Mouse (Mus musculus) kidney, adult 2 months (tissue): ENCODE data around the gene Cd5. TPM values are rescaled to one million over a fixed set of nuclear protein-coding genes. Genes with fewer than 3 reads are reported as not detected.

Source experiments
- DNase-seq: peaks from one replicate; pipeline ENCODE4 v3.0.0; 2021
- H3K27ac ChIP-seq: fragments of 200-500 bp; 2 replicates; pipeline ENCODE4 v1.5.1; 2012; ENCODE audit warnings: low read depth, low read length, control low read depth, inconsistent platforms; ENCODE audit not compliant: insufficient read depth
- H3K27me3 ChIP-seq: fragments of 200-500 bp; replicated peaks from 2 replicates; pipeline ENCODE4 v1.6.1; 2012; ENCODE audit warnings: mild to moderate bottlenecking, moderate library complexity, low read length, inconsistent platforms; ENCODE audit not compliant: control insufficient read depth, insufficient read depth
- H3K36me3 ChIP-seq: fragments of 200-500 bp; 2 replicates; pipeline ENCODE4 v1.6.1; 2012; ENCODE audit warnings: mild to moderate bottlenecking, moderate library complexity, low read length, inconsistent platforms; ENCODE audit not compliant: control insufficient read depth, insufficient read depth
- H3K4me1 ChIP-seq: fragments of 200-500 bp; 2 replicates; pipeline ENCODE4 v1.6.1; 2011; ENCODE audit warnings: low read length; ENCODE audit not compliant: control insufficient read depth, insufficient read depth
- H3K4me3 ChIP-seq: fragments of 200-500 bp; 2 replicates; pipeline ENCODE4 v1.5.1; 2011; ENCODE audit warnings: mild to moderate bottlenecking, low read depth, low read length, control low read depth; ENCODE audit not compliant: insufficient read depth
- CTCF ChIP-seq: fragments of 200-500 bp; conservative IDR thresholded peaks from 2 replicates; pipeline ENCODE4 v1.5.1; 2011; ENCODE audit warnings: low read depth, mild to moderate bottlenecking, control low read depth, low read length, moderate library complexity, mixed read lengths; ENCODE audit not compliant: insufficient read depth, insufficient read length
- POLR2A ChIP-seq: fragments of 200-500 bp; IDR thresholded peaks from one replicate; pipeline ENCODE4 v1.6.1; 2011; ENCODE audit warnings: low read depth, low read length, control low read depth
- WGBS: fragments of 180-500 bp; shearing (Covaris S2); methylation state at CpG from one replicate; pipeline ENCODE4 v1.1.7; 2018; 5-methylcytosine and 5-hydroxymethylcytosine counted together
- polyA plus RNA-seq: library from polyadenylated mRNA; depleted of rRNA; stranded (reverse); fragments of >200 nt; gene quantifications from 2 replicates; pipeline ENCODE4 v1.2.3, GENCODE M21; 2012

The Cd5 gene
- polyA plus RNA-seq, 1 experiment: 3.3 TPM

DNA sequence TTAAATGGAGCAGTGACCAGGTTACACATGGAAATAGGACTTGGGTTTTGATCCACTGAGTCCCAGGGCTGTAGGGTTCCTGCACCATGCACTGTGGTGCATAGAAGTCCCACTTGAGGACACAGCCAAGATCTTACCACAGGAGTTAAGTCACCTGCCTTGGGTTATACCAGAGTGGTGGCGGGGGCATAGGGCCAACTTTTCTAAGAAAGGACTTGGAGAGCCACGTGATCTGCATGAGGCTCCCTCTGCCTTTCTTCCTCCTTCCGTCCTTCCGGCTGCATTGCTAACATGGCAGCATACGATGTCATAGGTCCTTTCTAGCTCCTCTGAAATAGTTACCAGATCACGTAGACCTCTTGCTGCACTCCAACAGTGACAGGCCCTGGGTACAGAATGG lies 23.3 kb downstream of the Cd5 start:
- 74% methylated on average over 6 of the region's 6 CpGs for WGBS
- no peaks in the 10 kb centered on the region for H3K36me3 ChIP-seq
- H3K4me1 ChIP-seq: 0 out of 2 replicates have a peak, but pooled peaks cover 2% of the 10 kb centered on the region
- no peak for DNase-seq
- no peak overlapping the region for H3K27ac ChIP-seq
- H3K27me3 ChIP-seq: no peaks in the 10 kb centered on the region
- TF ChIP-seq CTCF (no peak), POLR2A (no peak)
- no peak overlapping the region for H3K4me3 ChIP-seq

DNA sequence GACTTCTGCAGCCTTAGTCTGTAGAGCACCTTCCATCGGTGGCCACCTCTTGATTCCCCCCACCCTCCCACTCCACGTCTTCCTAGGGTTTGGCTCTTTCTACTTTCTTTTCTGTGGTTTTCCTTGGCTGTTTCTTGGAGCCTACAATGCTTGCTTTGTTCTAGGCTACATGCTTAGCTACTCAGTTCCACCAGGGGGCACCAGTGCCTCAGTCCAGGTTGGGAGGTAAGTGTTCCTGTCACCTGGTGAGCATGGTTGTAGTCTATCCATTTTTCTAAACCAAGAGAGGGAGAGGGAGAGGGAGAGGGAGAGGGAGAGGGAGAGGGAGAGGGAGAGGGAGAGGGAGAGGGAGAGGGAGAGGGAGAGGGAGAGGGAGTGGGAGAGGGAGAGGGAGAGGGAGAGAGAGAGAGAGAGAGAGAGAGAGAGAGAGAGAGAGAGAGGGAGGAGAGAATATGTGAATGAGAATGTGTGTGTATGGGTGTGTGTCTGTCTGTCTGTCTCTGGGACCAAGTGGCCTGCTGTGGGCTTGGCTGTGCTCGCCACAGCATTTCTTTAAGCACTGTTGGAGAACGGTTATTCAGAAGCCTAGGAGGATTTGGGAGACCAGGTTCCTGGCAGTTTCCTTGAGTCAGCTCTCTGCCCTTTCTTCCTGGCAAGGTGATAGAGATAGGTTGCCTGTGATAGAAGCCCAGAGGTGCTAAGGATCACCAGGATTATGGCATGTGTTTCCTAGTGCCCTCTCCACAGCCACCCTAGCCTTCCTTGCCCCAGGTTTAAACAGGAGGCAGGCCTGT lies 23.9 kb downstream of the Cd5 start:
- H3K4me1 ChIP-seq: peaks cover 3% of the 10 kb centered on the region; the same call in 1 of the 2 replicates
- no peaks in the 10 kb centered on the region for H3K36me3 ChIP-seq
- DNase-seq: peak; percentile 65
- H3K4me3 ChIP-seq: no peak overlapping the region
- TF ChIP-seq CTCF (peak; percentile 84), POLR2A (no peak)
- H3K27ac ChIP-seq: no peak overlapping the region
- WGBS: 51% methylated on average over 4 of the region's 4 CpGs
- no peaks in the 10 kb centered on the region for H3K27me3 ChIP-seq

DNA sequence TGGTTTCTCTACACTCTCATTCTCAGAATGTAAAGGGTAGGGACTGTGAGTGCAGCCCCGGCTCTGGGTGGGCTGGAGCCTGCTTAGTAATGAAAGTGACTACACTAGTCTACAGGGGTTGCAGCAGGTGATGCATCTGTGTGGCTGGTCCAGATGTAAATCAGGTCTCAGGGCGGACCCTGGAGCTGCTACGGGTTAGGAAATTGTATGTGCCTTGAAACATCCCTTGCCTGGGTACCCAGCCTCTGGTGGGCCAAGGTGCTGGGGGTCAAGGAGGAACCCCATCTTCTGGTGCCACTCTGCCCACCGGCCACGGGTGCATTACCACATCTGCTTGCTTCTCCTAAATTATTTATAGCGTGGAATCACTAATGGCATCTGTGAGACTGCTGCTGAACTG lies 24.6 kb downstream of the Cd5 start:
- WGBS: 89% methylated on average over 6 of the region's 6 CpGs
- no peaks in the 10 kb centered on the region for H3K36me3 ChIP-seq
- no peaks in the 10 kb centered on the region for H3K27me3 ChIP-seq
- no peak overlapping the region for H3K4me3 ChIP-seq
- H3K4me1 ChIP-seq: peaks cover 10% of the 10 kb centered on the region
- TF ChIP-seq CTCF: no peak
- TF ChIP-seq POLR2A: no peak
- DNase-seq: no peak
- no peak overlapping the region for H3K27ac ChIP-seq

DNA sequence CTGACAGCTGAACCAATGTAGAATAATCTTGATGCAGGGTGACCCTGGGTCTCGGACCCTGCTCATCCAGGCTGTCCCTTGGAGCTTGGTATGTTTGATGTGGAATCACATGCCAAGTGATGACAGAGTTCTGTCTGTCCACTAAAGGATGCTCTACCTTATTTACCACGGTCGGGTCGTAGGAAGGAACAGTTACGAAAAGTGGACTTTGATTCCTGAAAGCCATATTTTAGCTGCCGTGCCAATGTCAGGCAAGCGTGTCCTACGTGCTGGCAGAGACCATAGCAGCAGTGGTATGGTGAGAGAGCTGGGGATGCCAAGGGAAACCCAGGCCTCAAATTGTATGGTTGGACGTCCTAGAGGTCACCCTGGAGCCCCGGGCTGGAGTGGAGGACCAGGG lies 25.3 kb downstream of the Cd5 start:
- Histone ChIP-seq H3K36me3 (no peaks in the 10 kb centered on the region), H3K27me3 (no peaks in the 10 kb centered on the region), H3K27ac (no peak overlapping the region), H3K4me1 (peaks cover 13% of the 10 kb centered on the region), H3K4me3 (no peak overlapping the region)
- 79% methylated on average over 10 of the region's 10 CpGs for WGBS
- no peak for TF ChIP-seq CTCF
- TF ChIP-seq POLR2A: no peak
- DNase-seq: no peak

DNA sequence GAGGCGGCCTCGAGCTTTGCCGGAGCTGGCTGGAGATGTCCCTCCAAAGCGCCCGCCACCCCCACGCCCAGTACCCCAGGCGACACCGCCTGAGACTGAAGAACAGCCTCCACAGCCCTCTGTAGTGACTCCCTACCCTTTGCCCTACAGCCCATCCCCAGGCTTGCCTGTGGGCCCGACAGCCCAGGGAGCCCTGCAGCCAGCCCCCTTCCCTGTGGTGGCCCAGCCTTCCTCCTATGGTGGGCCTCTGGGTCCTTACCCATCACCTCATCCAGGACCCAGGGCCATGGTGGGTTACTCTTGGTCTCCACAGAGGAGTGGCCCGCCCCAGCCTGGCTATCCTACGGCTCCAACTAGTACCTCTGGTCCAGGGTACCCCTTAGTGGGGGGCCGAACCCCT lies 26.2 kb downstream of the Cd5 start:
- H3K27me3 ChIP-seq: no peaks in the 10 kb centered on the region
- no peak overlapping the region for H3K4me3 ChIP-seq
- no peaks in the 10 kb centered on the region for H3K36me3 ChIP-seq
- DNase-seq: no peak
- 95% methylated on average over 12 of the region's 12 CpGs for WGBS
- TF ChIP-seq POLR2A (no peak), CTCF (no peak)
- H3K4me1 ChIP-seq: peaks cover 13% of the 10 kb centered on the region
- no peak overlapping the region for H3K27ac ChIP-seq

DNA sequence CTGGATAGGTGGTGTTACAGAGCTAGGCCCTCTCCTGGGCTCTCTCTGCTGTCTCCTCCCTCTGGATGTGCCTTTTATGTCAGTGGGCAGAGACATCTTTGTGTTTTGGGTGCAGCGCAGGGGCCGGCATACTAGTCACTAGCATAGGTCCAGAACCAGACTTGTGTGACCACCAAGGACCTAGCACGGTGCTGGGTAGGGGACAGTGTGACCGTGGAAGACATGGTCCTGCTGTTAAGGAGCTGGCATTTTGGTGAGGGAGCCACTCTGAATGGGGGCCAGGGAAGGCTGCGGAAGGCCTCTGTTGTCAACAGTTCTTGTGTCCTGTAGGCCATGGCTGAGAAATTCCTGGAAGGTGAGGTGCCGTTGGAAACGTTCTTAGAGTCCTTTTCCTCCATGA lies 26.6 kb downstream of the Cd5 start:
- Histone ChIP-seq H3K4me3 (no peak overlapping the region), H3K36me3 (no peaks in the 10 kb centered on the region), H3K27ac (no peak overlapping the region), H3K27me3 (no peaks in the 10 kb centered on the region), H3K4me1 (peaks cover 13% of the 10 kb centered on the region)
- DNase-seq: no peak
- WGBS: 89% methylated on average over 7 of the region's 7 CpGs
- TF ChIP-seq CTCF: no peak
- TF ChIP-seq POLR2A: no peak

DNA sequence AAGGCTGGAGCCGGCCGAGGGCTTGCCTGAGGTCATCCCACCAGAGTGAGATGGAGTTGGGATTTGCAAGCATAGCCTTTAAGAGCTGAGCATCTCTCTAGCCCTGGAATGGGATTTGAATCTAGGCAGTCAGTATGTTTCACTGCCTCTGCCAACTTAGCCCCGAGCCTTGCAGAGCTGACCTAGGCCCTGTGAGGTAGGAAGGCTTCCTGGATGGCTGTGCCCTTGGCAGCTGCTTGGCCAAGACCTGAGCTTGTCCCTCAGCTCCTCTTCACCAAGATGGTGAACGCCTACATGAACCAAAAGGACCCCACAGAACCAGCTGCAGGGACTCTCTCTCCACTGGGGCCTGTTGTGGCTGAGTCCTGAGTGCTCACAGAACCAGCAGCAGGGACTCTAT lies 28.1 kb downstream of the Cd5 start:
- TF ChIP-seq CTCF: no peak
- no peak for DNase-seq
- Histone ChIP-seq H3K4me3 (no peak overlapping the region), H3K36me3 (no peaks in the 10 kb centered on the region), H3K4me1 (peaks cover 13% of the 10 kb centered on the region), H3K27ac (no peak overlapping the region), H3K27me3 (no peaks in the 10 kb centered on the region)
- WGBS: 97% methylated on average over 4 of the region's 4 CpGs
